1 mouse cellular context compared by ENCODE assay signal in the genomic region with DNA sequence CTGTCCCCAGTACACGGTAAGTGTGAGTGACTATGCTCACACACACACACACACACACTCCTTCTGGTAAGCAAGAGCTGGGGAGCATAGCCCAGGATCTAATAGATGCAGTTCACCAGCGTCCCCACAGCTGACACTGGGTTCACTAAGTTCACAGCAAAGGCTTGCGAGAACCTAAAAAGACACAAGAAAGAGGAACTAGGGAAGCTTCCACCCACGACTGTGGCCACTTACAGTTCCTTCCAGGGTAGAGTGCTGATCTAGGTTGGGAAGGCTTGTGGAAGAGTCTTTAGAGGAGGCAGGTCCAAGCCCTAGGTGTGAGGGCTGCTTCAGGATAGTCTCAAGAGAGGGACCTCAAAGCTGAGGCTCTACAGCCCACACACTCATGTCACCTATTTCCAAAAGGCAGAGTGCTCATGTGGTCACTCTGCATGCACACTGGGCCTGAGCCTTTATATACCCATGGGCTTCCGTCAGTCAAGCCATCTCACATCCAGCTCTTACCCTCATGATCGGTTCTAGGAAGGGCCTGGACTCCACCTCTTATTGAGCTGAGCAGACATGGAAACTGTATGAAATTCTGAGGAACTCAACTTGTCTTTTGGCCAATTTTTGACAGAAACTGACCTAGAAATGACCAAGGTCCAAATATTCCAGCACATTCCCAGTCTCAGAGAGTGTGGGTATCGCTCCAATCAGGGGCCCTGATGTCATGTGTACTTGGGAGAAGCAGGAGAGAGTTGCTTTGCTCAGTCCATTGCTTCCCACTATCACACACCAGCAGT.
TF ChIP-seq lines count a peak whose summit lies in the region.

No protein-coding gene starts in this region.

TF ChIP-seq in MEL, 35 proteins besides CTCF, POLR2A, EP300 and RAD21 (continued from another document):
- TF ChIP-seq MEF2A (IDR thresholded peaks at IDR 0.05; ENCODE audit: extremely low read depth, insufficient replicate concordance, low read depth, low read length, poor library complexity, severe bottlenecking) (no peak), BHLHE40 (IDR thresholded peaks at IDR 0.05; ENCODE audit: borderline replicate concordance, low read depth, low read length) (no peak), ZNF384 (IDR thresholded peaks at IDR 0.05; ENCODE audit: low read depth, low read length) (no peak), E2F4 (IDR thresholded peaks at IDR 0.05; ENCODE audit: borderline replicate concordance, low read depth, low read length) (no peak), MAX (IDR thresholded peaks at IDR 0.05; ENCODE audit: low read length) (no peak)
